Mouse (Mus musculus): ENCODE results near the gene Higd1b.
A peak's percentile ranks its signal among the peaks of the same experiment; 100 is the strongest.

The Higd1b gene

DNA sequence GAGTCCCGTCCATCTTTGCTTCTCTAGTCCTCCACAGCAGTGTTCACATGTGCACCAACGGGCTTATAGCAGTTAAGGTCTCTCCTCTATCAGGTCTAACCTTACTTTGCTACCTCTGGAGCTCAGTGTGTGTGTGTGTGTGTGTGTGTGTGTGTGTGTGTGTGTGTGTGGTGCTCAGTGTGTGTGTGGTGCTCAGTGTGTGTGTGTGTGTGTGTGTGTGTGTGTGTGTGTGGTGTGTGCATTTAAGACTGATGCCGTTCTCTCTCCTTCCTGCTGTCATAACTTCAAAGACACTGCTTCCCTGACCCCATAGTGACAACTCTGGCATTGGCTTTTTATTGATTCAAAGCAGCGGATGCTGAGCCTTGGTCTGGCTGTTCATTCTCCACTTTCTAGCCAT lies at the start of gene Higd1b:
Gene Higd1b (plus strand): TSS at position 301 of the 400 bp plus-strand sequence.
- no peak for DNase-seq (ENCODE audit: low spot score in 2 of 2)

DNA sequence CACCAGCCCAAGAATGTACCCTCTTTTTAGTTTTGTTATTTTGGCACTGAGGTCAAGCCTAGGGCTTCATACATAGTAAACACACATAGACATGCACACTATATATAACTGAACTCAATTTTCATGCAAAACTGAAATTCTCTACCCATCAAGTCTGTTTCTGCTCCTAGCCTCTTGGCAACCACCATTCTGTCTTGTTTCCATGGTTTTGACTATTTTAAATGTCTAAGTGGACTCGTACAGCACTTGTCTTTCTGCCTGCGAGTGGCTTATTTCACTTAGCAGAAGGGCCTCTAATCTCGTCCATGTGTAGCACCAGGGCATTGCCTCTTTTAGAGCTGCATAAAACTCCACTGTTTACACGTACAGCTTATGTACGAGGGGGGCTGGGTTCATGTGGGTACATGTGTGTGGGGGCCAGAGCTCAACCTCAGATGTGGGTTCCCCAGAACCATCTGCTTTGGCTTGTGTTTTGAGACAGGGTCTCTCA lies 47.9 kb upstream of the Higd1b start:
- DNase-seq (ENCODE audit: low spot score in 2 of 2) = no peak

DNA sequence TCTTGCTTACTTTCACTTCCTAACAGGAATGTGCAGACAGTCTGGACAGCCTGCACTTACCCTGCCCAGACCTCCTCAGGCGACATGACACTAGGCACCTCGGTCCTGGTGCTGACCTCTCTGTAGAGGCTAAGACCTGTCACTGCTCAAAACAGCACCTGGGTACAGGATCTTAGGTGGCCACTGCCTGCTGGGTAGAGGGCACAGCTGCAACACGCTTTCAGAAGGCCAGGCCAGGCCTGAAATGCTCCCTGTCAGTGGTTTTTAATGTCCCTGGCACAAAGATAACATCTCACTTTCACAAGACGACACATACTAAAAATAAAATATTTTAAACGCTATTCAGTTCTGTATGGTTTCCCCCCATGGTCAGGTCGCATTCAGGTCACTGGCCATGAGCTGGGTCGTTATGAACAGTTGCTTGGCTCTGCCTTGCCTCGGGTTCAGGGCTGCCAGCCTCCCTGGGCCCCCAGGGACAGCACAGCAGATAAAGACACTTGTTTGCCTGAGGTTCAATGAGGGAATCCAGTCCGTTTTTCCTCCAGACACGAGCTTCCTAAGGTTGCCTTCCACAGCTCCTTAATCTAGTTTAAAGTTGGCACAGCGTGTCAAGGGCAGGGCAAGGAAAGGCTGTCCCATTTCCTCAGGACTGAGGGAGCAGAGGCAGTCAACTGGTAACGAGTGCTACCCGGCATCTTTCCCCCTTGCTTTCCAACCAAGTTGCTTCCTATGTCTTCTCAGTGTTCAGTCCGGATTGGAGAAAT lies 43.8 kb upstream of the Higd1b start:
- no peak for DNase-seq (ENCODE audit: low spot score in 2 of 2)

DNA sequence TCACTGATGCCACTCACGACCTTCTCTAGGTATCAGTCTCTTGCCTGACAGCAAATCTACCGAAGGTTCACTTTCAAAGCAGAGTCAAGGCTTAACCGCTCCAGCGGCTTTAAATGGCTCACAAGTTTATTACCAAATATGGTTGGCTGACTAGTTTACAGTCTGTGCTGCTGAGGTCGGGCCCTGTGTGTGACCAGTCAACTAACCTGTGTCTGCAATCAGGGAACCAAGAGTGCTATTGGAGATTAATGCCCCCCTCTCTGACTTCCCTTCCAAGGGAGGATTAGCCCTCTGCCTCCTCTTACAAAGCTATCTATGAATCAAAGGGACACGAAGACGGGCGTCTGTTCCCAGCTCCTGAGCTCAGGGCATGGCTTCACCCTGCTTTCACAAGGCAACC lies 41.5 kb upstream of the Higd1b start:
- DNase-seq (ENCODE audit: low spot score in 2 of 2) = no peak

DNA sequence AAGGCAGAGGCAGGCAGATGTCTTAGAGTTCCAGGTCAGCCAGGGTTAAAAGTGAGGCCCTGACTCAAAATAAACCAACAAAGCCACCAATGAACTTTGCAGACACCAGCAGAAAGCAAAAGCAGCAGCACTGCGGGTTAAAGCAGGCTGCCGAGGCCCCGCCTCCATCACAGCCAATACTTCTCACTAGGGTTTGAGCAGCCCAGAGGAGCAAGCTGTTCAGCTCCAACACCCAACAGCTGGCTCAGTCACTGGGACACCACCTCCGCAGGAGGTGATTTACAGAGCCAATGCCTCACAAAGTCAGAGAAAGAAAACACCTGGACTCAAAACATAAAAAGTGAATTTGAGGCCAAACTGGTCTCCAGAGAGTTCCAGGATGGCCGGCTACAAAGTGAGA lies 32.2 kb upstream of the Higd1b start:
- DNase-seq (ENCODE audit: low spot score in 2 of 2) = no peak

DNA sequence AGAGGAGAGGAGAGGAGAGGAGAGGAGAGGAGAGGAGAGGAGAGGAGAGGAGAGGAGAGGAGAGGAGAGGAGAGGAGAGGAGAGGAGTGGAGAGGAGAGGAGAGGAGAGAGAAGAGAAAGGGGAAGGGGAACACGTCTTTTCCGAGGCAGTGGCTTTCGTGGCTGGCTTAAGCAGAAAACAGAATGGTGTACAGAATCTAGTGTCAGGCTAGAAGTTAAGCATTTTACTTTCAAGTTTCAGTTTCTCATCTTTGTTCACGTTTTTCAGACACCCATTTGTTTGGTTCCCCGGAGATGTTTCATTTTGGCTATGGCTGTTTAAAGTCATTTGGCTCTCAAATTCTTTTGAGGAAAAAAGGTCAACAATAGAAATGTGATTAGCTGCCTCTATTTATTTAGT lies 27.4 kb upstream of the Higd1b start:
- no peak for DNase-seq (ENCODE audit: low spot score in 2 of 2)

DNA sequence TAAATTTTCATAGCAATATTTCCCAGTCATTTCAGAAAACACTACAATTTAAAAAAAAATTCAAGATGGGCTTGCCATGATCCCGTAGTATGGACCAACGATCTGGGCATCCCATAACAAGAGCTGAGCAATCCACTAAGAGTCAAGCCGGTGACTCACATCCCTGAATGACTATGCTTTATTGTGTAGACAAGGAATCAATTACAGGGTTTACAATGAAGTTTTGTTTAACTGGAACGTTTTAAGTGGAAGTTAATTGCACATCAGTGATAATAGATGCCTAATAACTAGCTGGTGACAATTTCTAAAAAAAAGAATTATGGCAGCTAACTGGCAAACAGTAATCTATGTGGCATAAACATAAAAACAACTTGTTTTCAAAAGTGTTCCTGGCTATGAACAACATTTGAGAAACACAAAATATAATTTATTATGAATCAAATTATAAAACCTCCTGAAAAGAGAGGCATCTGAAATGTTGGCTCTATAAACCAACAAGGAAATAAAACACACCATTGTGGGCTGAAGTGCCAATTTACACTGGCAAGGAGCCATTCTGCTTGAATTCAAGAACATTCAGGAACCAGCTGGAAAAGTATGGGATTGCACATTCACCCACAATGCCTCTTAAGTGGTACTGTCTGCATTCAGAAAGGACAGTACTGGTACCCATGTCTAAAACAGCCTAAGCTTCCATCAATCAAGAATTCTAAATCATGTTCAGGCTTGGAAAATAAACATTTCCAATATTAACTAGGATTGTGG lies 24.7 kb upstream of the Higd1b start:
- DNase-seq (ENCODE audit: low spot score in 2 of 2) = no peak

DNA sequence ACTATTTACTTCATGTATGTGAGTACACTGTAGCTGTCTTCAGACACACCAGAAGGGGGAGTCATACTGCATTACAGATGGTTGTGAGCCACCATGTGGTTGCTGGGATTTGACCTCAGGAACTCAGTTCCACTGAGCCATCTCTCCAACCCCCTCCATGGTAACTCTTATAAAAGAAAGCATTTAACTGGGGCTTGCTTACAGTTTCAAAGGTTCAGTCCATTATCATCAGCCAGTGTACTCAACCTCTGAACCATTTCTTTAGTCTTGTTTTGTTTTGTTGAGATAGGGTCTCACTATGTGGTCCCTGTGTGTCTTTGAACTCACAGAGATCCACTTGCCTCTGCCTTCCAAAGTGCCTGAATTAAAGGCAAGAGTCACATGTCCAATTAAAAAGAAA lies 20.8 kb upstream of the Higd1b start:
- DNase-seq (ENCODE audit: low spot score in 2 of 2) = no peak

DNA sequence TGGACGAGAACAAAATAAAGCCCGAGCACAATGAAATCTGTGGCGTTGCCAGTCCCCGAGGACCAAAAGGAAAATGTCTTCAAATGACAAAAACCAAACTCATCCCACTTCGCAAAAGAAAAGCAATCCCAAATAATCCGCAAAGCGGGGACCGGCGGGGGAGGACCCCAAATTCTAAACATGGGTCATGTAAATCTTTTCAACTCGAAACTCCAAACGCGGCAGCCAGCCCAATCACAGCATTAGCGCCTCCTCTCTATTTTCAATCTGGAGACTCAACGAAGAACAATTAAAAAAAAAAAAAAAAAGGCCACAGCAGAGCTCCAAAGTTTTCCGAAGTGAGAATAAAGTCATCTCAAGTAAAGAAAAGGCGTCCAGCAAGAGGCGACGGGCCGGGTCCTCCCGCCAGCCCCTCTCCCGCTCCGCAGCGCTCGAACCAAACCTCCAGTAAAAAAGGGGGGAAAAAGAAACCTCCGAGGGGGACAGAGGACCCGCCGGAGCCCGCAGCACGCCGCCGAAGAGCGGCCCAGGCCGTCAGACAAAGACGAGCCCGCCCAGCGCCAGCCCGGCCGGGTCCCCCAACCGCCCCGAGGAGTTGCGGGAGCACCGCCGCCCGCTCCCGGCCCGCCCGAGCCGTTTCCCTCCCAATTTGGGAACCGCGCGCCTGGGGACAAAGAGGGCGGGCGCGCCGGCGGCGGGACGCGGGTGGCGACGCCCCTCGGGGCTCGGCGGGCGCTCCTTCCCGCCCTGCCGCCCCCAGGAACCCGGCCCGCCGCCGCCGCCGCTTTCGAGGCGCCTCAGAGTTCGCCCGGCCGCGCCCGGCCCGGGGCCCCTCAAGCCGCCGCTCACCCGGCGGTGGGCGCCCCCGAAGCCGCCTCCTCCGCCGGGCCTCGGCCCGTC lies 17.3 kb upstream of the Higd1b start:
- DNase-seq (ENCODE audit: low spot score in 2 of 2) = no peak

DNA sequence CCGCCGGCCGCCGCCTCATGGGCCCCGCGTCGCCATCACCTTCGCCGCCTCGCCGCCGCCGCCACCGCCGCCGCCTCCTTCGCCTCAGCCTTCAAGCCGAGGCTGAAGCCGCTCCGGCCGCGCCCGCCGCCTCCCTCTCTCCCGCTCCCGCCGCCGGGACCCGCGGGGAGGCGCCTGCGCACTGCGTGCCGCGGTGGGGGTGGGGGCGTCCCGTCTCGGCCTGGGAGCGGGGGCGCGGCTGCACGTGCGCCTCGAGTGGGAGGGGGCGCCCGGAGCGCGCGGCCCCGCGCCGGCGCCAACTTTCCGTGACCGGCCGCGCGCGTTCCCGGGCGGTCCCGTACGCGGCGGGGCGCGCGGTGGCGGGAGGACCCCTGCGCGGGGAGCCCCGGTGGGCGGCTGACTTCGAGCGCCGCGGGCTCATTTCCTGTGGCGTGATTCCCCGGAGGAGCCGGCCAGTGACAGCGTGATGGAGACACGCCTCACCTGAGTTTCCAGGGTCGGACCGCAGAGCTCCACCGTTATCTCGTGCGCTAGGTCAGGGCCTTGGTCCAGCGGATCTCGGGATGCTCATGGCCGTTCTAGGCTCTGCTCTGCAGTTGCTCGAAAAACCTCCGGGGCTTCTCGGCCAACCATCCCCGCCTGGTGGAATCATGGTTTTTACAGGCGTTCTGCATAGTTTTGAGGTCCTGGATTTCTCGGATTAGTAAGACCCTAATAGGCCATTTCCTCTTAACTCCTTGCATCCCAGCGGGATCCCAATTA lies 16.4 kb upstream of the Higd1b start, which contains the start of gene Gjc1:
Gene Gjc1 (minus strand): TSS at position 680 of the 762 bp plus-strand sequence.
- peak in 1 of 2 experiments; percentile 56 for DNase-seq (ENCODE audit: low spot score in 2 of 2)

DNA sequence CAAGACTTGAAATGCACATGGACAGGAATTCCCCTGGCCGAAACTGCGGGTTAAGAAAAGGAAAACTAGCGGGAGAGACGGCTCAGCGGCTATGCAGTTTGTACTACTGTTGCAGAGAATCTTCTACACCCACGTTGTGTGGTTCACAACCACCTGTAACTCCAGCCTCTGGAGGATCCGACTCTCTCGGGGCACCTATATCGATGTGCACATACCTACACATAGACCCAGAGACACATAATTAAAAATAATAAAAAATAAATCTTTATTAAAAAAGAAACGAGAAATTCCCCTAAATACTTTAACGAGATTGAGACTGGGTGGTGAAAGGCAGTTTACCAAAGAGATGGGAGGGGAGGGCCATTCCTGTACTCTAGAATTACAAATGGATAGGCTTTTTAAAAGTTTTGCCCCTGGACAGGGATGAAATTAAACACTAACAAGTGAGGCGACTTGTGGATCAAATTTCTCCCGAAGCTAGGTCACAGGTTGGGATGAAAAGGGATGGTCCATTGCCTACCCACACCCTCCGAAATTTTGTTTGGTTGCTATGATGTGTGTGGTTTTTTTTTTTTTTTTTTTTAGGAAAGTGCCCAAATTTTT lies 15.8 kb upstream of the Higd1b start:
- no peak for DNase-seq (ENCODE audit: low spot score in 2 of 2)

DNA sequence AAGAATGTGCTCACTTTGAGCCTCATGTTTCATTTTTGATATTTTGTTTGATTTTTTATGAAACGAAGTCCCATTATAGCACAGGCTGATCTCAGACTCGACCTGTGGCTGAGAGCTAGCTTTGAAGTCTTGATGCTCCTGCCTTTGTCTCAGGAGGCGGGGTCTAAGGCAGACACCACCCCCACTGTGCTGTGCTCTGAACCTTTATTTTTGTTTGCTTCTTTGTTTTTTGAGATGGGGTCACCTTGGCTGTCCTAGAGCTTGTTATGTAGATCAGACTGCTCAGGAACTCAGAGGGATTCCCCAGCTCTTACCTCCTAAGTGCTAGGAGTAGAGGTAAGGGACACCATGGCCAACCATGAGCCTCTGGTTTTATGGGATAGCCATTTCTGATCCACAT lies 15.2 kb upstream of the Higd1b start:
- DNase-seq (ENCODE audit: low spot score in 2 of 2) = no peak

DNA sequence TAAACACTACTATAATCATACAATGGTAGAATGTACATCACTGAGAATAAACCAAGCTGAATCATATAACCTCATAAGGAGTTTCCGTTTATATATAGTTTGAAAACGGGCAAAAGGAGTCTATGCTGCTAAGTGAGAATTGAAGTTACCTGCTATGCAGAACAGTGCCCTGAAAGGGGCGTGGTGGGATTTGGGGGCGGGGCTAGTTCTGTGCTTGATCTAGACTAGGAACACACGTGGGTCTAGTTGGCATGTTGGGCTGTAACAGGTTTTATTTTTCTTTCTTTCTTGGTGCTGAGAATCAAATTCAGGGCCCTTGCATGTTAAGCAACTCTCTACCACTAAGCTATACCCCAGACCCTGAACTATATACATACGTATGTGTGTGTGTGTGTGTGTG lies 14.4 kb upstream of the Higd1b start:
- no peak for DNase-seq (ENCODE audit: low spot score in 2 of 2)

DNA sequence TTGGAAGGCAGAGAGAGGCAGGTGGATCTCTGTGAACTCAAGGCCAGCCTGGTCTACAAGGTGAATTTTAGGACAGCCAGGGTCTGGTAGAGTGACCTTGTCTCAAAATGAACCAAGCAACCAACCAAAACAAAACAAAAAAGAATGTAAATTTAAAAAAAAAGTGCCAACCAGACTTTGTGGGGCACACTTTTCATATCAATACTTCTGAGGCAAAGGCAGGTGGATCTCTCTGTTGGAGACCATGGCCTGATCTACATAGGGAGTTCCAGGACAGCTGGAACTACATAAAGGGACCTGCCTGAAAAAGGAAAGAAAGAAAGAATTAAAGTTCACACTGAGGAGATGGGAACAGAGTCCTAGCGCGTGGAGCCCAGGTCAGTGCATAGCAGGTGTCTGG lies 9.2 kb upstream of the Higd1b start:
- no peak for DNase-seq (ENCODE audit: low spot score in 2 of 2)

DNA sequence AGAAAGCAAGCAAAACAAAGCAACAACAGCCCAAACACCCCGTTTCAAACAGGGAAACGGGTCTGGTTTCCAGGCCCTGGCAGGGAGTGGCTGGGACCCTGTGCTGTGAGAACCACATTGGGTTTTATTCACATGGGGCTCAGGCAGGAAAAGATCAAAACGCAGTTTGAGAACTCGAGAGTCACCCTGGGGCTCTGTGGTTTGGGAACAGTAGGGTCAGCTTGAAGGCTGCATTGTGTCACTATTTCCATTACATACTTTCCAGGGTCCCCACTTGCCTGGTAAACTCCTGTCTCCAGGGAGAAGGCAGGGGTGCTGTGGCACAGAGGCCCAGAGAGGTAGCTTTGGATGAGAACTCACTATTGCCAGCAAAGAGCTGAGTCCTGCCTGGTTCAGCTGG lies 8.6 kb upstream of the Higd1b start:
- DNase-seq (ENCODE audit: low spot score in 2 of 2) = no peak

DNA sequence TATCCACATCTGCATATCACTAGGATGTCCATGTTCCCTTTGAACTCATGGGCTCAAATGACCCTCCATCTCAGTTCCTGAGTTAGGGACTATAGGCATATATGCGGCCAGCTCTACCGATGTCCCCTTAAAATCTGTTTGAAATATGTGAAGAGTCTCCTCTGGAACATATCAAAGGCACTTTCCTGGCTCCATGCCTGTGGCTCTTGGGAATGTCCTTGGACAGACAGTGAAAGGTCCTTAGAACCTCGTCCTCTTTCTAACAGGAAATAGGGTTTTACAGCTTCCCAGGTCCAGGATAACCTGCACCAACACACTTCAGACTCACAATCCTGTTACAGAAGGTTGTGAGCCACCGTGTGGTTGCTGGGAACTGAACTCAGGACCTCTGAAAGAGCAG lies 5.4 kb upstream of the Higd1b start:
- DNase-seq (ENCODE audit: low spot score in 2 of 2) = no peak

DNA sequence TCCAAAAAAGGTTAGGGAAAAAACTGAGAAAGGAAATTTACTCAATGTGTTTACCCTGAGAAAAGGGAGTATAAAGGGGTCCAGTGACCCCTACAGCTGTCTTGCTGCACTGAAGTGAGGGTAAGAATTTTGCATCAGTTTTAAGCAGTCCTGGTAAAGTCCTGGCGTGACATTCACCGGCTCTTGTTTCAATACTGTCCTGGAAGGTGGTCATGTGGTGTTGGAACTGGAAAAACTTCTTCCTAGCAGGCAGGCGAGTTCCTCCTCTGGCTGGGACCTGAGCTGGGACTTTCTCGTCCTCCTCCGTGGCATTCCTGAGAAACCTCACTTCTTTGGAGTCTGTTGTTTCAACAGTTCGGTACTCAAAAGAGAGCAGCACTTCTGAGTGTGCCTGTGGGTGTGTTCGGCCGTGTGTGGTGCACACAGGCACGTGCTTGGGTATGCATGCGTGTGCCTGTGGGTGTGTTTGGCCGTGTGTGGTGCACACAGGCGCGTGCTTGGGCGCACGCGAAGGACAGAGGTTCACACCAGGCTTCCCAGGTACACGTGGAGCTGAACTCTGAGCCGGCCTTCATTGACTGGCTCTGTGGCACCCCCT lies 2.9 kb upstream of the Higd1b start:
- DNase-seq (ENCODE audit: low spot score in 2 of 2) = no peak

DNA sequence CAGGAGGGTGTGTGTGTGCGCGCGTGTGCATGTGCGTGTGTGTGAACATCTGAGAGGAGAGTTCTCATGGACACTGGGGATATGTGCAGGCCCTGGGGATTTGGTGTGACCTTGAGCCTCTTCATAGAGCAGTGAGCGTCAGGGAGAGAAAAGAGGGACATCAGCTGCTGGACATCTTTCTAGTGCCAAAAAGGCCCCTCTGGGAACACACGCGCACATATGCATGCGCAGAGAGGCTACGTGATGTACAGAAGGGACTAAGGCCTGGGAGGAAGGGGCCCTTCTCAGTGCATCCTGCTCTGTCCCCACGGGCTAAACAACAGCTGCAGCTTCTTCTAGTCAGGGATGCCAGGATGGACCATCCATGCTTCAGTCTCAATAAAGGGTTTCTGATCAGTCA lies 1.4 kb upstream of the Higd1b start:
- no peak for DNase-seq (ENCODE audit: low spot score in 2 of 2)

DNA sequence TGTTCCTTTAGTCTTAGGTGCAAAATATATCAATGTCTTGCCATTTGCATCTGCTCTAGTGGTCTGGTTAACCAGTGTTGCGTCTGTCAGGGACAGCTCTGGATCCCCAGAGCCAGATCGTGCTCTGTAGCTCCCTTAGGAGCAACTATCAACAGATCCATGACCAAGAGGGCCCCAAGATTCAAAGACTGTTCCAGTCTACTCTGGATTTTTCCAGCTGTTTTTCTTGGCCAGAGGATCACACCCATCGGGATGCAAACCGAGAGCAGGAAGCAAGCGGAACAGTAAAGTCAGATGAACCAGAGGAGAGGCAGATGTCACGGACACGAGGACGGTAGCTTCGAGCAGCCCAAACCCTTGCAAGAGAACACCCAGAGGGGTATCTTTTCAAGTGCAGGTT lies 497 bp downstream of the Higd1b start:
- DNase-seq (ENCODE audit: low spot score in 2 of 2) = no peak

DNA sequence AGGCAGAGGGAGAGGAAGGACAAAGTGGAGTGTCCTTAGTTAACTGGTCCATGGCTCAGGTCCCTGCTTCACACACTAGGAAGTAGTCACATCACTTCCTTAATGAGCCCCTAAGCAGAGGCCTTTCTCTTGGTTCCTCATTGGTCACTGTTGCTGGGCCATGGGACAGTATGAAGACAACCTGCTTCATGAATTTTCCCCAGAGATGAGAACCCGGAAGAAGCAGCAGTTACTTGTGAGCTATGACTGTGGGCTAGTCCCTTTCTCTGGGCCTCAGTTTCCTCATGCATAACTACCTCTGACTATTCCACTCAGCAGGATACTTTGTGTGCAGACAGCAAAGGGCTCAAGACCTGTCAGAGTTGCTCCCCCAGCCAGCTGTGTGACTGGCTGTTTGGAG lies 1.7 kb downstream of the Higd1b start:
- no peak for DNase-seq (ENCODE audit: low spot score in 2 of 2)

DNA sequence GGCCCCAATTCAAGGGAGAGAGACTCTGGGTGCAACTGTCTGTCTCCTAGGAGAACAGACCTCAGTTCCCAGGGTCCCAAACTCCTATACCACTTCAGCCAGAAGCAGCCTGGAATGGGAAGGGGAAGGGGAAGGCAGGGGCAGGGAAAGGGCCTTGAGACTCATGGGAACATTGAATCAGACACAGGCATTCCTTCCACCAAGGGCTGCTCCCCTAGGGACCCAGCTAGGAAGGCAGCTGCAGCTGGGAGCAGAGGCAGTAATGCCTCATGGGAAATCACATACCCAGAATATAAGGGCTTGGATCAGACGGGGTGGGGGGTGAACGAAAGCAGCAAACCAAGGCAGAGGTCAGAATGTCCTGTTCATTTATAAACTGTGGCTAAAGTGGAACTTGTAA lies 2.5 kb downstream of the Higd1b start:
- DNase-seq (ENCODE audit: low spot score in 2 of 2) = no peak

All from frontal cortex, postnatal 10 days (tissue).